Mouse (Mus musculus) hindbrain, embryonic 13.5 days (tissue): Measurements from ENCODE around the gene Tcp1. TPM values are rescaled to one million over a fixed set of nuclear protein-coding genes. Genes with fewer than 3 reads are reported as not detected.
"Not testable (repeated sequence)": the region's sequence is repeated elsewhere in the genome, so short reads cannot be mapped to it uniquely, and the experiment has no call there.

Source experiments
- ATAC-seq: fragments of 200-750 bp; cut with Nextera tagmentation; 2 replicates; pipeline ENCODE4 v1.8.0; 2017; ENCODE audit warnings: moderate TSS enrichment; ENCODE audit not compliant: low FRiP score
- H3K27ac ChIP-seq: fragments of 300-500 bp; sonication (generic); 2 replicates; pipeline ENCODE4 v1.5.1; 2015; ENCODE audit warnings: inconsistent platforms, mild to moderate bottlenecking, moderate library complexity
- H3K27me3 ChIP-seq: fragments of 300-500 bp; sonication (generic); 2 replicates; pipeline ENCODE4 v1.6.1; 2015; ENCODE audit warnings: mild to moderate bottlenecking, inconsistent platforms
- H3K36me3 ChIP-seq: fragments of 300-500 bp; sonication (generic); 2 replicates; pipeline ENCODE4 v1.6.1; 2015; ENCODE audit warnings: mild to moderate bottlenecking, inconsistent platforms
- H3K4me1 ChIP-seq: fragments of 300-500 bp; sonication (generic); replicated peaks from 2 replicates; pipeline ENCODE4 v1.6.1; 2015; ENCODE audit warnings: inconsistent platforms
- H3K4me2 ChIP-seq: fragments of 300-500 bp; sonication (generic); 2 replicates; pipeline ENCODE4 v1.6.1; 2015; ENCODE audit warnings: inconsistent platforms, mild to moderate bottlenecking, moderate library complexity
- H3K4me3 ChIP-seq: fragments of 300-500 bp; sonication (generic); 2 replicates; pipeline ENCODE4 v1.5.1; 2015; ENCODE audit warnings: mild to moderate bottlenecking, inconsistent platforms
- H3K9ac ChIP-seq: fragments of 300-500 bp; sonication (generic); 2 replicates; pipeline ENCODE4 v1.6.1; 2015; ENCODE audit warnings: mild to moderate bottlenecking, inconsistent platforms
- H3K9me3 ChIP-seq: fragments of 300-500 bp; sonication (generic); 2 replicates; pipeline ENCODE4 v1.6.1; 2016; ENCODE audit warnings: inconsistent platforms
- WGBS: fragments of 180-500 bp; shearing (Covaris S2); methylation state at CpG from one replicate; pipeline ENCODE4 v1.1.7; 2015; 5-methylcytosine and 5-hydroxymethylcytosine counted together
- polyA plus RNA-seq: library from polyadenylated mRNA; unstranded; fragments of >200 nt; fragmentation: Nextera tagmentation; extraction: Ambion mirVana; gene quantifications from 2 replicates; pipeline ENCODE4 v1.2.1, GENCODE M21; 2015

Tcp1 gene
- polyA plus RNA-seq, 1 experiment from 2014 or later = 406 TPM

DNA sequence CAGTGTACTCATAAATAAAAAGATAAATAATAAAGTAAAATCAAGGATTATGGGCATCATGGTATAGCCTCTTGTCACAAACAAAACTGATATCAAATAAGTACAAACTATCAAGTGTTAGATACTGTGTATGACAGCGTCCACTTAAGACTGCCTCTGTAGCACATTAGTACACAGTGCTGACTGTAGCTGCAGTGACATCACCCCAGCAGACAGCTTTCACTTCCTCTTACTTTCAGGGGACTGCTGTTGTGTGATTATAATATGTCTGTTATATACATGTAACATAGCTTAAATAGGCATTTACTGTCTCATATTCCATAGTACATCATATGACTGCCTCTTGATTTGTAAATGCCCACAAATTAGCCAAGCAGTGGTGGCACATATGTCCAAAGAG, 5.6 kb downstream of the Tcp1 start:
- peaks cover 69% of the 10 kb centered on the region for H3K36me3 ChIP-seq
- no peak for ATAC-seq
- H3K9me3 ChIP-seq = no peaks in the 10 kb centered on the region
- WGBS = 94% methylated on average over 1 of the region's 1 CpGs
- no peak overlapping the region for H3K27ac ChIP-seq
- no peaks in the 10 kb centered on the region for H3K27me3 ChIP-seq
- no peak overlapping the region for H3K9ac ChIP-seq
- no peak overlapping the region for H3K4me3 ChIP-seq
- no peak overlapping the region for H3K4me2 ChIP-seq
- peaks cover 8% of the 10 kb centered on the region for H3K4me1 ChIP-seq

GRCm38 (mm10) chr17:12925001-12925400, 9.5 kb downstream of the Tcp1 start:
- Histone ChIP-seq H3K4me3 (no peak overlapping the region), H3K9ac (no peak overlapping the region), H3K4me2 (no peak overlapping the region), H3K4me1 (no peaks in the 10 kb centered on the region), H3K9me3 (no peaks in the 10 kb centered on the region), H3K36me3 (peaks cover 66% of the 10 kb centered on the region), H3K27me3 (no peaks in the 10 kb centered on the region), H3K27ac (no peak overlapping the region)
- no peak for ATAC-seq
- WGBS = 96% methylated on average over 3 of the region's 3 CpGs

GRCm38 (mm10) chr17:12925703-12926180, 10.2 kb downstream of the Tcp1 start:
- 86% methylated on average over 8 of the region's 8 CpGs for WGBS
- Histone ChIP-seq H3K4me2 (no peak overlapping the region), H3K4me1 (no peaks in the 10 kb centered on the region), H3K4me3 (no peak overlapping the region), H3K27ac (no peak overlapping the region), H3K9me3 (no peaks in the 10 kb centered on the region), H3K9ac (no peak overlapping the region), H3K36me3 (peaks cover 59% of the 10 kb centered on the region), H3K27me3 (no peaks in the 10 kb centered on the region)
- ATAC-seq = no peak

DNA sequence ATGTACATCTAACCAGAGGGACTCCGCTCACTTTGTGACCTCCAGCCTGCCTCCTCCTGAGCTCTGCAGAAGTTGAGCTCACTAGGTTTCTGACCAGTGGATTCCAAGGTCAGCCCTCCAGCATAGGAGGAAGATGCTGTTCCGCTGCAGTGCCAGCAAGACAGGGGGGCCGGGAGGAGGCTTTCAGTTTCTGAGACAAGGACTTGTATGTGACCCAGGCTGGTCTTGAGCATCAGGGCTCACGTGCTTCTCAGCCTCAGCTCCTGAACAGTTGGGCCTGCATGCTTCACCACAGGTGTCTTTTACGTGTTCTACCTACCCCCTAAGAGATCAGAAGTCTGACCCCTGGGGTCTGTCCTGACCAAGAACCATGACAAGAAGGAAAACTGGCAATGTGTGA, 16.1 kb downstream of the Tcp1 start:
- H3K4me1 ChIP-seq, H3K4me3 ChIP-seq, H3K27me3 ChIP-seq, ATAC-seq, H3K9ac ChIP-seq, H3K27ac ChIP-seq, H3K4me2 ChIP-seq, H3K36me3 ChIP-seq, H3K9me3 ChIP-seq: not testable (repeated sequence)
- whole genome bisulfite sequencing = 89% methylated on average over 5 of the region's 5 CpGs

DNA sequence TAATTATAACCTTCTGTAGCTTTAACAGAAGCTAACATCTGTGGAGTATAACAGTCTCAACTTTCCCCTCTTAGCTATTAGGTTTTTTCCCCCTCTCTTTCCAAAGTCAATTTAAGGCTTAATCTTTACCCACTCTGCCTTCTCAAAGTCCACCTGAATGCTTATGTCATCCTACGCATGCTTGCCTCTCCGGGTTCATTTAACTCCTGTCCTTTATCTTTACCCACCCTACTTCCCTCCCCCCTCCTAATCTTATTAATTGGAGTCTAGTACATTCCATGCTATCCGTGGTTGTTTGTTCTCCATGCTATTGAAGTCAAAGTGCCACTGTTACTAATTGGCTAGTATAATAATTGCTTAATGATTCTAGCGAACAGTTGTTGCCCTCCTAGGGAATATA, 20.2 kb downstream of the Tcp1 start:
- no peaks in the 10 kb centered on the region for H3K9me3 ChIP-seq
- 77% methylated on average over 4 of the region's 4 CpGs for WGBS
- no peak overlapping the region for H3K4me3 ChIP-seq
- ATAC-seq = no peak
- H3K27me3 ChIP-seq = no peaks in the 10 kb centered on the region
- peaks cover 8% of the 10 kb centered on the region for H3K4me1 ChIP-seq
- H3K4me2 ChIP-seq = no peak overlapping the region
- H3K36me3 ChIP-seq = no peaks in the 10 kb centered on the region
- H3K9ac ChIP-seq = no peak overlapping the region
- H3K27ac ChIP-seq = no peak overlapping the region

- peaks cover 9% of the 10 kb centered on the region for H3K36me3 ChIP-seq
- H3K9ac ChIP-seq = no peak overlapping the region
- no peak for ATAC-seq
- 90% methylated on average over 2 of the region's 2 CpGs for WGBS
- no peak overlapping the region for H3K4me2 ChIP-seq
- H3K27me3 ChIP-seq = no peaks in the 10 kb centered on the region
- H3K27ac ChIP-seq = no peak overlapping the region
- no peak overlapping the region for H3K4me3 ChIP-seq
- no peaks in the 10 kb centered on the region for H3K9me3 ChIP-seq
- peaks cover 9% of the 10 kb centered on the region for H3K4me1 ChIP-seq
These were observed 22.0 kb downstream of the Tcp1 start for GRCm38 (mm10) chr17:12937412-12937970.

GRCm38 (mm10) chr17:12938077-12938476, 22.6 kb downstream of the Tcp1 start:
- H3K36me3 ChIP-seq = peaks cover 14% of the 10 kb centered on the region
- H3K27ac ChIP-seq = no peak overlapping the region
- ATAC-seq = no peak
- no peak overlapping the region for H3K4me2 ChIP-seq
- 42% methylated on average over 2 of the region's 2 CpGs for WGBS
- no peaks in the 10 kb centered on the region for H3K27me3 ChIP-seq
- no peak overlapping the region for H3K9ac ChIP-seq
- H3K4me1 ChIP-seq = peaks cover 9% of the 10 kb centered on the region
- no peaks in the 10 kb centered on the region for H3K9me3 ChIP-seq
- H3K4me3 ChIP-seq = no peak overlapping the region

GRCm38 (mm10) chr17:12939377-12940148, 24.1 kb downstream of the Tcp1 start:
- not testable (repeated sequence) for H3K9ac ChIP-seq, H3K27ac ChIP-seq, H3K9me3 ChIP-seq, H3K4me3 ChIP-seq, H3K4me1 ChIP-seq, H3K27me3 ChIP-seq
- ATAC-seq = peak; percentile 70
- 50% methylated on average over 3 of the region's 12 CpGs for WGBS
- H3K4me2 ChIP-seq = peak overlapping the region; percentile 48
- peaks cover 26% of the 10 kb centered on the region for H3K36me3 ChIP-seq

- peak within 1 kb of the TSS; percentile 20 for H3K4me3 ChIP-seq
- no peaks in the 10 kb centered on the region for H3K27me3 ChIP-seq
- peak within 1 kb of the TSS; percentile 5; the same call in 1 of the 2 replicates for H3K9ac ChIP-seq
These were observed 24.8 kb downstream of the Tcp1 start, which contains the start of gene Acat3 for GRCm38 (mm10) chr17:12940151-12940805. TSS of gene Acat3 (minus strand) at chr17:12940600.

GRCm38 (mm10) chr17:12941543-12942260, 26.2 kb downstream of the Tcp1 start:
- no peak overlapping the region for H3K9ac ChIP-seq
- peaks cover 9% of the 10 kb centered on the region for H3K4me1 ChIP-seq
- no peaks in the 10 kb centered on the region for H3K27me3 ChIP-seq
- H3K4me3 ChIP-seq = no peak overlapping the region
- no peak for ATAC-seq
- H3K4me2 ChIP-seq = no peak overlapping the region
- no peak overlapping the region for H3K27ac ChIP-seq
- H3K36me3 ChIP-seq = peaks cover 45% of the 10 kb centered on the region
- no peaks in the 10 kb centered on the region for H3K9me3 ChIP-seq
- WGBS = 84% methylated on average over 8 of the region's 8 CpGs

More at GRCm38 (mm10) chr17:12940151-12940805, 24.8 kb downstream of the Tcp1 start, which contains the start of gene Acat3:
- Histone ChIP-seq H3K36me3 (peaks cover 34% of the 10 kb centered on the region), H3K9me3 (no peaks in the 10 kb centered on the region), H3K4me1 (peaks cover 9% of the 10 kb centered on the region), H3K27ac (no peak within 1 kb of the TSS), H3K4me2 (peak within 1 kb of the TSS; percentile 48)
- 16% methylated on average over 27 of the region's 27 CpGs for WGBS
- peak; percentile 60 for ATAC-seq

- peaks cover 50% of the 10 kb centered on the region for H3K36me3 ChIP-seq
- no peaks in the 10 kb centered on the region for H3K27me3 ChIP-seq
- no peak overlapping the region for H3K4me2 ChIP-seq
- peaks cover 9% of the 10 kb centered on the region for H3K4me1 ChIP-seq
- H3K9ac ChIP-seq = no peak overlapping the region
- no peak overlapping the region for H3K4me3 ChIP-seq
- WGBS = 94% methylated on average over 6 of the region's 6 CpGs
- ATAC-seq = no peak
- no peaks in the 10 kb centered on the region for H3K9me3 ChIP-seq
- H3K27ac ChIP-seq = no peak overlapping the region
These were observed 27.1 kb downstream of the Tcp1 start for GRCm38 (mm10) chr17:12942459-12943162.
